Mouse (Mus musculus): Measurements from ENCODE around the gene Panx1.

DNA sequence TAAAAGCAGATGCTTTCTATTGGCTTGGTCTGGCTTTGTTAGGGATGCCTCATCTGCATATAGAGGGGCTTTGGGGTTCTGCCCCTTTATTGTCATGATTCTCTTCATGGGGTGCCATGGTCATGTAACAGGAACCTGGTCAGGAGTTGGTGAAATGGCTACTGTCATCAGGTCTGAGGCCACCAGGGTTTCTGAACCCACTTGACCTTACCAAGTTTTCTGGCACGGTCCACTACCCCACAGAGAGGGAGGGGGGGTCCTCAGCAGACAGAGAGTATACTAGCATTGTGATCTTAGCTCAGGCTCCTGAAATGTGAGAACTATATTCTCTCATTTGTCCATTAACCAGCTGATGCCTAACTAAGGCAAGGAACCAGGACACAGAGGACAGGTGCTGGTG, 82.5 kb downstream of the Panx1 start:
- no peak for TF ChIP-seq CTCF (IDR thresholded peaks at IDR 0.05; ENCODE audit: control insufficient read depth, insufficient read depth, insufficient read length)
- TF ChIP-seq USF1 (IDR thresholded peaks at IDR 0.05; ENCODE audit: low read depth): no peak
